8 mouse cellular contexts compared by ENCODE assay signal in the genomic region with DNA sequence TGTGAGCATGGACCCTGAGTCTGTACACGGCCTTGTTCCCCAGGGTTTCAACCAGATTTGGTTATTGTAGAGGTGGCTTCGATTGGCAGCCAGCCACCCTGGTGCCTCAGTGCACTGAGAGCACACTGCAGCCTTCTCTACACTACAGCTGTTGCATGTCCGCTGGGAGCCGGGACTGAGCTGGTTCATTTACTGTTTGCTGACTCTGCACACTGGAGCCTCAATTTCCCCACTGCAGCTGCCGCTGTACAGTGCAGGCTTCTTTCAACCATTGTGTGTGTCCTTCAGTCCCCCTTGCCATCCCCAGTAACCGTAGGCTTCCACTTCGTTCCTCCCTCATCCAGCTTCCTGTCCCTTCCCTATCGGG. TPM values are rescaled to one million over a fixed set of nuclear protein-coding genes. Genes with fewer than 3 reads are reported as not detected.
A peak's percentile ranks its signal among the peaks of the same experiment; 100 is the strongest.
DNase-seq lines count a peak whose midpoint lies in the region; TF ChIP-seq lines count a peak whose summit lies in the region.

No protein-coding gene starts in this region.

- no peaks in the 10 kb centered on the region for H3K9me3 ChIP-seq in limb, embryonic 10.5 days (replicated peaks)

- no peaks in the 10 kb centered on the region for H3K36me3 ChIP-seq in limb, embryonic 10.5 days
- no peaks in the 10 kb centered on the region for H3K36me3 ChIP-seq in small intestine, adult 2 months (ENCODE audit: control insufficient read depth, insufficient read depth, low read length)

- no peak for TF ChIP-seq CTCF in cerebellum, adult 2 months (IDR thresholded peaks at IDR 0.05; ENCODE audit: borderline replicate concordance, insufficient read depth, low read depth, low read length)
- TF ChIP-seq CTCF in embryonic fibroblast, embryonic 13.5 days (IDR thresholded peaks at IDR 0.05; ENCODE audit: borderline replicate concordance, insufficient read depth, low read length) = no peak
- no peak for TF ChIP-seq CTCF in small intestine, adult 2 months (IDR thresholded peaks at IDR 0.05; ENCODE audit: extremely low read depth, insufficient read length, insufficient replicate concordance, low read depth, low read length)

- no peak for TF ChIP-seq POLR2A in cerebellum, adult 2 months (IDR thresholded peaks at IDR 0.05; ENCODE audit: borderline replicate concordance, insufficient read depth, low read length)
- TF ChIP-seq POLR2A in embryonic fibroblast, embryonic 13.5 days (IDR thresholded peaks at IDR 0.05; ENCODE audit: low read depth, low read length) = no peak
- TF ChIP-seq POLR2A in small intestine, adult 2 months (IDR thresholded peaks at IDR 0.05; ENCODE audit: low read depth, low read length) = no peak

- H3K27ac ChIP-seq in cerebellum, adult 2 months (ENCODE audit: insufficient read depth, low read length) = peak overlapping the region; percentile 49; the same call in 1 of the 2 replicates
- no peak overlapping the region; the same call in 1 of the 2 replicates for H3K27ac ChIP-seq in embryonic fibroblast, embryonic 13.5 days (ENCODE audit: insufficient read depth, low read length)
- H3K27ac ChIP-seq in limb, embryonic 10.5 days = peak overlapping the region; percentile 97
- peak overlapping the region; percentile 64; the same call in 1 of the 2 replicates for H3K27ac ChIP-seq in small intestine, adult 2 months (ENCODE audit: insufficient read depth, low read depth, low read length)

- H3K4me3 ChIP-seq in cerebellum, adult 2 months (replicated peaks; ENCODE audit: insufficient read depth, low read depth, low read length) = peak overlapping the region; percentile 80
- H3K4me3 ChIP-seq in embryonic fibroblast, embryonic 13.5 days (ENCODE audit: insufficient read depth, low read length) = peak overlapping the region; percentile 54; the same call in 1 of the 2 replicates
- H3K4me3 ChIP-seq in limb, embryonic 10.5 days = peak overlapping the region; percentile 94
- H3K4me3 ChIP-seq in small intestine, adult 2 months (ENCODE audit: low read depth, low read length) = peak overlapping the region; percentile 59; the same call in 1 of the 2 replicates

- intact Hi-C loops in left cerebral cortex, postnatal 36 days (cut with DNase I) = loop anchor here (2.0 kb wide), 1 partner anchor 47 kb away; no protein-coding TSS in a partner anchor

- no peaks in the 10 kb centered on the region for H3K27me3 ChIP-seq in cerebellum, adult 2 months (ENCODE audit: control insufficient read depth, insufficient read depth, low read length)
- no peaks in the 10 kb centered on the region for H3K27me3 ChIP-seq in limb, embryonic 10.5 days (ENCODE audit: low read depth, poor library complexity, severe bottlenecking)
- H3K27me3 ChIP-seq in small intestine, adult 2 months (ENCODE audit: control insufficient read depth, insufficient read depth, low read length) = no peaks in the 10 kb centered on the region

- DNase-seq in cerebellum, adult 2 months = no peak
- DNase-seq in cerebellum, adult 11 months = no peak
- DNase-seq in left cerebral cortex, postnatal 36 days (ENCODE audit: low spot score in 2 of 2) = peak; percentile 43 to 48
- DNase-seq in left cerebral cortex, adult 8-10 months (ENCODE audit: low spot score in 2 of 2) = no peak
- no peak for DNase-seq in limb, embryonic 10.5 days (ENCODE audit: low spot score)
- DNase-seq in testis, postnatal 14 days (ENCODE audit: low spot score) = no peak

- H3K4me1 ChIP-seq in cerebellum, adult 2 months (ENCODE audit: control insufficient read depth, insufficient read depth, low read length) = peaks cover 19% of the 10 kb centered on the region
- peaks cover 5% of the 10 kb centered on the region; the same call in 1 of the 2 replicates for H3K4me1 ChIP-seq in embryonic fibroblast, embryonic 13.5 days (ENCODE audit: control insufficient read depth, insufficient read depth, low read length)
- H3K4me1 ChIP-seq in limb, embryonic 10.5 days = peaks cover 63% of the 10 kb centered on the region
- peaks cover 20% of the 10 kb centered on the region; the same call in 1 of the 2 replicates for H3K4me1 ChIP-seq in small intestine, adult 2 months (ENCODE audit: control insufficient read depth, insufficient read depth, insufficient read length, low read length)

- WGBS in cerebellum, adult 2 months = 38% methylated on average over 8 of the region's 8 CpGs
- WGBS in limb, embryonic 10.5 days = 15% methylated on average over 8 of the region's 8 CpGs
- WGBS in small intestine, adult 2 months = 9% methylated on average over 8 of the region's 8 CpGs

RNA-seq across cellular contexts. Expression of gene Thra, which starts 0.4 kb away (rescaled TPM):
- polyA plus RNA-seq in cerebellum, adult 2 months (2012; rRNA removed) = 439 and 447 TPM in 2 replicates
- total RNA-seq in left cerebral cortex, postnatal 36 days (2021) = 100 to 1,000 TPM; 718 to 779 TPM
- total RNA-seq in left cerebral cortex, adult 8-10 months (2022) = 100 to 1,000 TPM; 713 to 794 (median 760) TPM
- 66.0 and 83.9 TPM in 2 replicates for polyA plus RNA-seq in embryonic fibroblast, embryonic 13.5 days (2011; ENCODE audit: insufficient read length, low read depth, missing spikeins)
- polyA plus RNA-seq in limb, embryonic 10.5 days (2016; fragmentation: Nextera tagmentation; extraction: Ambion mirVana) = 6.3 and 11.6 TPM in 2 replicates
- polyA plus RNA-seq in small intestine, adult 2 months (2012; rRNA removed) = 46.5 and 128 TPM in 2 replicates

RNA-seq across cellular contexts. Expression of gene Med24, which starts 10.8 kb away (rescaled TPM):
- 105 and 108 TPM in 2 replicates for polyA plus RNA-seq in cerebellum, adult 2 months (2012; rRNA removed)
- 100 to 1,000 TPM; 123 to 133 TPM for total RNA-seq in left cerebral cortex, postnatal 36 days (2021)
- 100 to 1,000 TPM; 109 to 128 (median 117) TPM for total RNA-seq in left cerebral cortex, adult 8-10 months (2022)
- 50.1 and 58.1 TPM in 2 replicates for polyA plus RNA-seq in embryonic fibroblast, embryonic 13.5 days (2011; ENCODE audit: insufficient read length, low read depth, missing spikeins)
- 77.3 and 82.6 TPM in 2 replicates for polyA plus RNA-seq in limb, embryonic 10.5 days (2016; fragmentation: Nextera tagmentation; extraction: Ambion mirVana)
- polyA plus RNA-seq in small intestine, adult 2 months (2012; rRNA removed) = 23.8 and 49.5 TPM in 2 replicates

RNA-seq across cellular contexts. Expression of gene Nr1d1, which starts 35.1 kb away (rescaled TPM):
- polyA plus RNA-seq in cerebellum, adult 2 months (2012; rRNA removed) = 144 and 167 TPM in 2 replicates
- total RNA-seq in left cerebral cortex, postnatal 36 days (2021) = 100 to 1,000 TPM; 117 to 141 TPM
- 100 to 1,000 TPM; 137 to 177 (median 145) TPM for total RNA-seq in left cerebral cortex, adult 8-10 months (2022)
- 18.7 and 23.7 TPM in 2 replicates for polyA plus RNA-seq in embryonic fibroblast, embryonic 13.5 days (2011; ENCODE audit: insufficient read length, low read depth, missing spikeins)
- polyA plus RNA-seq in limb, embryonic 10.5 days (2016; fragmentation: Nextera tagmentation; extraction: Ambion mirVana) = 1.2 and 1.5 TPM in 2 replicates
- polyA plus RNA-seq in small intestine, adult 2 months (2012; rRNA removed) = 59.8 and 206 TPM in 2 replicates

RNA-seq across cellular contexts. Expression of gene Csf3, which starts 38.9 kb away (rescaled TPM):
- polyA plus RNA-seq in cerebellum, adult 2 months (2012; rRNA removed) = not detected in 2 replicates
- total RNA-seq in left cerebral cortex, postnatal 36 days (2021) = not detected
- not detected for total RNA-seq in left cerebral cortex, adult 8-10 months (2022)
- polyA plus RNA-seq in embryonic fibroblast, embryonic 13.5 days (2011; ENCODE audit: insufficient read length, low read depth, missing spikeins) = 0.35 TPM in 1 of 2 replicates, not detected in the other
- polyA plus RNA-seq in limb, embryonic 10.5 days (2016; fragmentation: Nextera tagmentation; extraction: Ambion mirVana) = not detected in 2 replicates
- 0.10 TPM in 1 of 2 replicates, not detected in the other for polyA plus RNA-seq in small intestine, adult 2 months (2012; rRNA removed)

RNA-seq across cellular contexts. Expression of gene Msl1, which starts 55.3 kb away (rescaled TPM):
- 99.1 and 103 TPM in 2 replicates for polyA plus RNA-seq in cerebellum, adult 2 months (2012; rRNA removed)
- total RNA-seq in left cerebral cortex, postnatal 36 days (2021) = 100 to 1,000 TPM; 169 to 193 TPM
- 100 to 1,000 TPM; 167 to 198 (median 186) TPM for total RNA-seq in left cerebral cortex, adult 8-10 months (2022)
- polyA plus RNA-seq in embryonic fibroblast, embryonic 13.5 days (2011; ENCODE audit: insufficient read length, low read depth, missing spikeins) = 77.7 and 83.8 TPM in 2 replicates
- polyA plus RNA-seq in limb, embryonic 10.5 days (2016; fragmentation: Nextera tagmentation; extraction: Ambion mirVana) = 22.8 and 25.0 TPM in 2 replicates
- polyA plus RNA-seq in small intestine, adult 2 months (2012; rRNA removed) = 19.8 and 38.5 TPM in 2 replicates

Comparison
In these comparisons a context has a peak if more than half of its experiments do, and no peak if none do; other contexts are left out.
1. DNase-seq: peak in left cerebral cortex, postnatal 36 days (2 of 2); none in cerebellum, adult 2 months (0 of 2), cerebellum, adult 11 months (single experiment), left cerebral cortex, adult 8-10 months (0 of 2), limb, embryonic 10.5 days (single experiment) and testis, postnatal 14 days (single experiment).
2. Peak in every context shown above with its lines, with median percentiles within 50 percentile points of each other: H3K4me3 ChIP-seq.